Mouse (Mus musculus) cerebellum, adult 11-12 months (tissue): ENCODE results near the gene Myh6.

Experiments
- DNase-seq: peaks from one replicate; pipeline ENCODE4 v3.0.0; 2022

Myh6 gene

GRCm38 (mm10) chr14:54929801-54930200 is 36.9 kb downstream of the Myh6 start:
- no peak for DNase-seq

GRCm38 (mm10) chr14:54927296-54927695 is 39.4 kb downstream of the Myh6 start:
- no peak for DNase-seq

- DNase-seq, result no peak
Measured at GRCm38 (mm10) chr14:54926401-54927158, 40.1 kb downstream of the Myh6 start.

DNA sequence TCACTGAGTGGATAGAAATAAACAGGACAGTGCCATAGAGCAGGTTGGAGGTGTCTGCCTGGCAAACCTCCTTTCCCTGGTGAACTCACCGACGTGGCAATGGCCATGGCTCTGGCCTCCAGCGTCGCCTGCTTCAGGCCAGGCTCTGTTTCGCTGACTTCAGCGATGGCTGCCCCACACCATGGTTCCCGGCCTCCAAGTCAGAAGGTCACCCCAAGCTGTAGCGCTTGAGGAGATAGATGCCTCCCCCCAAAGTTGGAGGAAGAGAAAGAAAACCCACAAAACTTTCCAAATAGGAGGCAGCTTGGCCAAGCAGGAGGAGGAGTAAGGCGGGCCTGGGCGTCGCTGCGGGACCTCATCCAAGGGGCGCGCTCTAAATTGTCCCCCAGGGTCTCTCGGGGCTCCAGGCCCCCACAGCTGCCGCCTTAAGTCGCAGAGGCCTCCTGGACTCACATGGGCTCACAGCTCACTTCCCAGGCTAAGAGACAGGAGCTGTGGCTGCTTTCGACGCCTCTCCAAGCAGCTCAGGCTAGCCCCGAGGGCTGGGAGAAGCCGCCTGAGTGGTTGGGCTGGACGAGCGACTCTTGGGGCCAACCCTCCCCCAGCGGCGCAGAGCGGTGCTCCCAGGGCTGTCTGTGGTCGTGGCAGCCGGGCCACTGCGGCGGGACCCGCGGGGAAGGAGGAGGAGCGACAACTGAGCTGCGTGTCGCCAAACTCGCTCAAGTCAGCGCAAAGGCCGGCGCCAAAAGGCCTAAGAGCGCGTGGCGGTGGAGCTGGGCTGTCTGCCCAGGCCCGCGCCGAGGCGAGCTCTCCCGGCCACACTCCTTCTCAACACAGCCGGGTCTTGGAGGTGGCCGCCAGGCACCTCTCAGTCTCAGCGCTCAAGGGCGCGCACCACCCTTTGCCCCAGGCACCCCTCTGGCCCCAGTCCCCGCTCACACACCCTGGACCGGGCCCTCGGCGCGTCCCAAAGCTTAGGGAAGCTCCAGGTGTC is 41.1 kb downstream of the Myh6 start, which contains the start of gene Efs:
Gene Efs, minus strand, starts transcription at position 778 of the 994 bp plus-strand sequence.
- DNase-seq, result peak; percentile 46

GRCm38 (mm10) chr14:54924641-54925348 is 41.9 kb downstream of the Myh6 start:
- DNase-seq, result no peak

- DNase-seq, result no peak
Measured at GRCm38 (mm10) chr14:54920076-54920685, 46.5 kb downstream of the Myh6 start.

DNA sequence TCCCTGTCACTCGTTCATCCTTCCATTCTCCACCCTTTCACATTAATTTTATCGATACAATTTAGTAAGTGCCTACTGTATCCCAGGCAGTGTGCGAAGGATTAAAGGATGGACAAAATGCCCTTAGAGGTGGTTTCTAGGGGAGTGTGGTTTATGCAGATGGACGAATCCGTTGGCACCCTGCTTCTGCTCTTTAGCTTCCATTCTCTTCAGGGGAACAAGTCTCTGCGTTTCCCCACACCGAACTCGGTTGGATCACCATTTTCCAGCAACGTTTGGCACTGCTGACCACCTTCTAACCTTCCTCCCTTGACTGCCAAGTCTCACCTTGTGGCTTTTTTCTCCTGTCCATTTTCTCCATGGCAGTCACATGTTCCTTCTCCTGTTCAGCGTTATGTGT is 53.4 kb downstream of the Myh6 start:
- DNase-seq, result no peak

DNA sequence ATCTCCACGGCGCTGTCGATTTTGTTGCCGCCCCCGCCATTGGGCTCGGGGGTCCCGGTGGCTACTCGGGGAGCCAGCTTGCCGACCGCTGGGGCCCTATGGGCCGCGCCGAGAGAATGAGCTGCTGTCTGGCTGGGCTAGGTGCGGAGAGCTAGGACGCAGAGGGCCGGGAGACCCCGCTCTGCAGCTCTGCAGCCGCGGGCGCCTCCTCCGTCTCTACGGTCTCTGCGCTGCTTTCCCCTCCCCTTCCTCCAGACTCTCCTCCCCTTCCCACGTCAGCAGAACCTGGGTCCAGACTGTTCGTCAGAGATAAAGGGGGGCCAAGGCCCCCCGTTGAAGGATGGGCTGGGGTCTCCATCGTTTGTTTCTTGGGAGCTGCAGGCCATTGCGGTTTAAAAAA is 53.8 kb downstream of the Myh6 start, which contains the start of gene Slc22a17:
Gene Slc22a17, minus strand, starts transcription at position 247 of the 400 bp plus-strand sequence.
- peak; percentile 82 for DNase-seq

DNA sequence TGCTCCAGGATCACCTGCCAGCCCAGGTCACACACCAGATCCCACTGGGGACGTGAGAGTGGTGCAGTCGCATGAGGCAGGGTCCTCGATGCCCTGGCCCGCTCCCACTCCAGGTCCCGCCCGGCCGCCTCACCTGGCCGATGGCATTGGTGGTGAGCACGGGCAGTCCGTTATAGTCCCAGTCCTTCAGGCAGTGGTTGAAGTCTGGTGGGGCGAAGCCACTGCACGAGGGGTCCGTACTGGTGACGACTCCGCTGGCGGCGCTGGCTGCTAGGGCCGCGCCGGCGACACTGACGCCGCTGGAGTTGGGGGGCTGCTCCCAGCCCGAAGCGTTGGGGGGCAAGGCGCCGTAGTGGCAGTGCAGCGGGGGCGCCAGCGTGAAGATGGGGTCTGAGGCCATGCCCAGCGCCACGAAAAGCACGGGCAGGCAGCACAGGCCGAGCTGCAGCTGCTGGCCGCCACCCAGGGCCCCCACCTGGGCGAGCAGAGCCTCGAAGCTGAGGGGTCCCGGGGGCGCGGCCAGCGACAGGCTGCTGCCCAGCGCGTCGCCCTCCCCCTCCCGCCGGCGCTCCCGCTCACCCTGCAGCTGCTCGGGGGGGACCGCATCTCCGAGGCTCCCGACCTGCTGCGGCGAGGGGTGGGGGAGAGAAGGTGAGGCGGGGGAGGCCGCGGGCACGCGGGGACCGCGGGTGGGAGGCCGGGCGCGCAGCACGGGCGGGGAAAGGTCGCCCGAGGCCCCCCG is 54.4 kb downstream of the Myh6 start:
- DNase-seq, result peak; percentile 59

GRCm38 (mm10) chr14:54908682-54909081 is 58.0 kb downstream of the Myh6 start:
- no peak for DNase-seq

DNA sequence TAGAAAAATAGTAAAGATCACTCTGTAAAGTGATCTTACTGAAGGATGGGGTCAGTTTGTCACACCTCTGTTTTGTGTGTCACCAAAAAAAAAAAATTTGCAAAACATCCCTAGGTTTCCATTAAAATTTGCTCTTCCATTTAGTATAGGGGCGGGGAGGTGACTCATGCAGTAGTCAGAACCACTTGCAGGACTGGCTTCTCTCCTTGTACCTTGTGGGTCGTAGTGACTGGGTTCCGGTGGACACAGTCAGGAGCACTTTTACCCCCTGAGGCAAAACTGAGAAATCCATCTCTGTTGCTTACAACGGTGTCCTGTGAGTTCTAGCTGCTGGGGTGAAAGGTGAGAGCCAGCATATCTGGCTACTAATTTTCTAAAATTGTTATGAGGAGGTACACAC is 63.1 kb downstream of the Myh6 start:
- DNase-seq, result no peak

DNA sequence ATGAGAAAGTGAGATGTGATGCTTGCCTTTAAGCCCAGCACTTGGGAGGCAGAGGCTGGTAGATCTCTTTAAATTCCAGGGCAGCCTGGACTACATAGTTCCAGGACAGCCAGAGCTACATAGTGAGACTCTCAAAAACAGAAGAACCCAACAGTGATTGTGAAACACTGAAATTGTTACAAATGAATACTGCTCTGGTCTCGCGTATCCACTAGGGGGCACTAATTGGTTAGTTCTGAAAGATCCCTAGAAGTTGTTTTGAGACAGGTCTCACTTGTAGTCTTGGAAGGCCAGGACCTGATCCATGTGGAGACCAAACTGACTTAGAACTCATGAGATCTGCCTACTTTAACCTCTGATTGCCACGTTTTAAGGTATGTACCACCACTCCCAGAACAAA is 66.3 kb downstream of the Myh6 start:
- peak; percentile 64 for DNase-seq

- DNase-seq, result no peak
Measured at GRCm38 (mm10) chr14:54897445-54897844, 69.3 kb downstream of the Myh6 start.

GRCm38 (mm10) chr14:54894296-54895151 is 72.2 kb downstream of the Myh6 start:
- DNase-seq, result no peak

GRCm38 (mm10) chr14:54893651-54894181 is 73.0 kb downstream of the Myh6 start:
- peak; percentile 100 for DNase-seq

DNA sequence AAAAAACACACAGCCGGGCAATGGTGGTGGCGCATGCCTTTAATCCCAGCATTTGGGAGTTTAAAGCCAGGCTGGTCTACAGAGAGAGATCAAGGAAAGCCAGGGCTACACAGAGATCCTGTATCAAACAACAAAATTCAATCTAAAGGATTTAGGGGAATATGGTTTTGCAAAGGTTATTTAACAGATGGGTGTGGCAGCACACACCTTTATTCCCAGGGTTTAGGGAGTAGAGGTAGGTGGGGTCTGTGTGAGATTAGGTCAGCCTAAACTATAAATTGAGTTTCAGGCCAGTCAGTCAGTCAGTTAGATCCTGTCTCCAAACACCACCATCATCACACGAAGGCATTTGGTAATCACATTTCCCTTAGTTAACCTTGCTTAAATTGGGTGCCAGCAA is 74.5 kb downstream of the Myh6 start, which contains the start of gene Pabpn1:
Gene Pabpn1, plus strand, starts transcription at position 301 of the 400 bp plus-strand sequence.
- DNase-seq, result no peak
